Mouse (Mus musculus): ENCODE data around the gene Rrp8.

Rrp8 gene

DNA sequence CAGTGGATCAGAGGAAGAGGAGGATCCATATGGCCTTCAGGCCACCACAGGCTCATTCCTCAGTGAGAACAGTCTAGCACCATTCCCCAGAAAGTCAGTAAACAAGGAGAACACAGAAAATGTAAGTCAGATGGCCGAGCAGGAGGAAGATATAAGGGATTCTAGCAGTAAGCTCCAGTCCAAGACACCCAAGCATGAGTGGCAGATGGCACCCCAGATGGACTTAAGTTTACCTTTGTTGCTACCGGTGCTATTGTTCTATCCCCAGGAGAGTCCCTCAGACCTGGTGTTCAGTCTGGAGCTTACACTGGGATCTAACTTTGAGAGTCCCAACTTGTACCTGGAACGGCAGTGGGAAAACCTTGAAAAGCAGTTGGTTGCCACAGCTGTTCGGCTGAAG, 33.4 kb downstream of the Rrp8 start:
- DNase-seq (ENCODE audit: low spot score in 2 of 2) = no peak

DNA sequence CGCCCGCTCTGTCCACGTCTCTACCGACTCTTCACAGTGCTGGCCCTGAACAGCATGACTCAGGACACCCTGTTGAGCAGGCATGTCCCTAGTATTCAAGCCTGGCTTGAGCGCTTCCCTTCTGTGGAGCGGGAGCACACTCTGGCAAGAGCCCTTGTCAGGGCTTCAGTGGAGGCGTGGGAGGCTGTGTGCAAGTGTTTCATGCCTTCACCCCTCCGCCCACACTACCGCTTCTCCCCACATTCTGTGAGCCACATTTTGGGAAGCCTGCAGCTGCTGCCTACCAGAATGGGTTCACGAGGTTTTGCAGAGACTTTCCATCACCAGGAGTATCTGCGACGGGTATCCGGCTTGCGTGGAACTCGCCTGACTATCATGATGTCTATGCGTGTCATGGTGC, 34.0 kb downstream of the Rrp8 start:
- DNase-seq (ENCODE audit: low spot score in 2 of 2) = no peak

DNA sequence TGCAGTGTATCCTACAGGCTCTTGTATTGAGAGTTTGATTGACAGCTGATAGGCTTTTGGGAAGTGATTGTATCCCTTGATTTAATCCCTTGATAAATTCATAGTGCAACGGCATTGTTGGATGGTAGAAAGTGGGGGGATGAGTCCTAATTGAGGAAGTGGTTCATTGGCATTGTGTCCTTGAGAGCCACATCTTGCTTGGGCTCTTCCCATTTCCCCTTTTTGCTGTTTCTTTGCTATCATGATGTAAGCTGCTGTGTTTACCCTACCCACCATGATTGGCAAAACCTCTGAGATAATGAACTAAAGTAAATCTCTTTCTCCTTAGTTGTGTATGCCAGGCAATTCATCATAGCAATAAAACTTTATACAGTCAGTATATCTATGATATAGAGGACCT, 46.3 kb downstream of the Rrp8 start:
- DNase-seq (ENCODE audit: low spot score in 2 of 2) = no peak

DNA sequence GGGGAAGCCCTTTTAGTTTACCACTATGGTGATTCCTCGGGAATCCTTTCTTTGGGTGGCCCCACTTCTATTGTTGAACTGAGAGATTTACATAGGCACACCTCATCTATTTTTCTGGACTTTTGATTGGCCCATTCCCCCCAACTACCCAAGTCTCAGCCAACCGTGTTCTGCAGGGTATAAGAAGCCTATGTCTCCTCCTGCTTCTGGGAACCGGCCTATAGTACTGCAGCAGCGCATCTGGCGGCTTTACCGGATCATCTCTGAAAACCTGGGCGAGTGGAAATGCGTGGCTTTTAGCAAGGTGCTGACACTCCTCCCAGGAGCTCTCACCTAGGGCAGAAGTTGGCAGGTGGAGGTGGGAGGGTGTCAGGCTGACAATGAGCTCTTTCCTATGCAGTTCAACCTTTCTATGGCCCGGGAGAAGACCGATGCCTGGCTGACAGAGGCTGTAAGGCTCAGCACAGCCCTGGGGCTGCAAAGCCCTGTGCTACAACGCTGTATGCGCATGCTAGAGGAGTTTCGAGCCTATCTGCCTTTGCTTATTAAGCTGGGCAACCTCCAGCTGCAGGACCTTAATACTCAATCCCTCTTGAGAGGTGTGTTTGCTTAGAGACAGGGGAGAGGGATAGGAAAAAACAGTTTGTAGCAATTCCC, 51.5 kb downstream of the Rrp8 start:
- DNase-seq (ENCODE audit: low spot score in 2 of 2) = no peak
